1 mouse cellular context compared by ENCODE assay signal in the genomic region with DNA sequence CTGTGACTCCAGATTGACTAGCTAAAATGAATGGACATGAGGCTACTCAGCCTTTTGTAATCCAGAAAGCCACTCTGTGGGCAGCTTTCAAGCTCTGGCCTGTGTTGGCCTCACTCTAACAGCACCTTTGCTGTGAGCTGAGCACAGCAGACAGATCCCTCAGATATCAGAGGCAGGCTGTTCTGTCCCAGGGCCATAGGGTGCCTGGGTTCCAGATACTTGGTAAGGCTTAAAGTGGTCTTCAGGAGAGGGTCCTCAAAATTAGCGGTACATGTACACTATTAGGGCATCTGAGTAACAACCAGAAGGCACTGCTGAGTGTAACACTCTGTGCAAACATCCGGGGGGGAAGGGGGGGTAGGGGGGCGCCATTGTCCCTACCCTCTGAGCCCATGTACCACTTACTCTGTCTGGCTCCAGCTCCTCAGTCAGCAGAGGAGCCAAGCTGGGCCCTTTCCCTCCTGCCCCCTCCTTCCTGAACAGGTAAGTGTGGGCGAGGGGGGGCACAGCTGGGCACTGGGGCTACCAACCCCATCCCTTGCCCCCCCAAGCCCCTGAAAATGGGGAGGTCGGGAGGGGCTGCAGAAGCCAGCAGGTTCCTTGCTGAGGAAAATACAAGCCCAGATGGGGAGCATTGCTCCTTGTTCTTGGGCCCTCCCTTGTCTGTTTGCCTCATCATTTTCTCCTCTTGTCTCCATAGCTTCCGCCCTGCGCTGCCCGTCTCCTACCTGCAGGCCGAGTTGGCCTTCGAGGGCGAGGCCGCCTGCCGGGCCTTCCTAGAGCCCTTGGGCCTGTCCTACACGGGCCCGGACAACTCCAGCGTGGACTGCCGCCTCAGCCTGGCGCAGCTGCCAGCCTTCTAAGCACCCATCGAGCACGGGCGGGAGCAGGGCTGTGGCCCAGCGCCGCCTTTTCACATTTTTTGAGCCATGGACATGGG.
TF ChIP-seq lines count a peak whose summit lies in the region.

No protein-coding gene starts in this region.

TF ChIP-seq in ES-E14, 5 proteins besides CTCF, POLR2A, EP300 and RAD21:
- TF ChIP-seq ZC3H11A (IDR thresholded peaks at IDR 0.05; ENCODE audit: borderline replicate concordance, low read depth, low read length) (no peak), ZNF384 (IDR thresholded peaks at IDR 0.05; ENCODE audit: low read depth, low read length) (no peak), MAFK (IDR thresholded peaks at IDR 0.05; ENCODE audit: insufficient read depth, low read depth, low read length) (no peak), HCFC1 (IDR thresholded peaks at IDR 0.05; ENCODE audit: borderline replicate concordance, insufficient read depth, low read length) (no peak), CHD2 (IDR thresholded peaks at IDR 0.05; ENCODE audit: low read depth, low read length) (no peak)
TF ChIP-seq in ES-E14: peak in this region for 0.
